Mouse (Mus musculus) heart, adult 2 months (tissue): ENCODE measurements around the gene Clasp1.

ENCODE experiments used
- CTCF ChIP-seq: fragments of 200-600 bp; IDR thresholded peaks from 2 replicates; pipeline ENCODE4 v1.8.1; 2022; ENCODE audit warnings: antibody characterized with exemption, mild to moderate bottlenecking, moderate library complexity
- EP300 ChIP-seq: fragments of 200-500 bp; IDR thresholded peaks from 2 replicates; pipeline ENCODE4 v1.6.1; 2011; ENCODE audit warnings: low read depth, low read length, control low read depth; ENCODE audit not compliant: insufficient read depth

- no peak for TF ChIP-seq CTCF
- TF ChIP-seq EP300 = no peak
These were observed 97.2 kb downstream of the Clasp1 start for GRCm38 (mm10) chr1:118486021-118486420.
